Mouse (Mus musculus) lung, postnatal 0 days (tissue): Measurements from ENCODE around the gene Nav3.

Experiments used
- CTCF ChIP-seq: IDR thresholded peaks from 2 replicates; pipeline ENCODE4 v1.5.1; 2016; ENCODE audit warnings: antibody characterized with exemption, mild to moderate bottlenecking
- EP300 ChIP-seq: IDR thresholded peaks from 2 replicates; pipeline ENCODE4 v1.6.1; 2016; ENCODE audit warnings: antibody characterized with exemption, mild to moderate bottlenecking, control low read depth

DNA sequence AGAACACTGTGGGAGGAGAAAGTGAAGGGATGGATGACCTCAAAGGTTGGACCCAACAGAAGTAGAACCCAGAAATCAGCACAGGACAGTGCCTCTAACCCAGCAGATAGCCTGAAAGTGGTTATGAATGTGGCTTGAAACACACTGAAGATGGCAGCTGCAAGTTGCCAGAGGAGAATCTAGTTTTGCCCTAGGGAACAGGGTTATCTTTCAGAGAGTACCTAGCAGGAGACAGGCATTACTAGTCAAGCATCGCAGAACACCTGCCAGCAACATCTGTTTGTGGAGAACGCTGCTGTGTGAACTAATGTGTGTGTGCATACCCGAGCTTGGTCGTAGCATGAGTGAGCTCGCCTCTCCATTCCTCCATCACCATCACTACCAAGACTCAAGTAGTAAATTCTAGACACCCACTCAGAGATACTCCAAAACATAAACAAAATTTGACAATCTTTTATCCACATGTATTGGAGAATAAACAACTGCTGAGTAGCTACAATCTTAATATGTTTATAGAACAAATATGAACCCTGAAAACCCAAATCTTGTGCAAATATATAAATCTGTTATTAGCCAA lies 251.8 kb downstream of the Nav3 start:
- TF ChIP-seq EP300 (no peak), CTCF (no peak)
